Mouse (Mus musculus): Measurements from ENCODE around the gene Sac3d1.

GRCm38 (mm10) chr19:6157220-6157619 is 38.8 kb upstream of the Sac3d1 start:
- no peak for TF ChIP-seq CTCF (IDR thresholded peaks at IDR 0.05; ENCODE audit: extremely low read depth, insufficient read depth, low read length)
- TF ChIP-seq POLR2A (IDR thresholded peaks at IDR 0.05; ENCODE audit: extremely low read depth, insufficient read depth, low read length), result no peak
